Mouse (Mus musculus) small intestine, adult 2 months (tissue): ENCODE data around the gene 9230112D13Rik. TPM values are rescaled to one million over a fixed set of nuclear protein-coding genes. Genes with fewer than 3 reads are reported as not detected.

Experiments used
- H3K27ac ChIP-seq: fragments of 200-500 bp; 2 replicates; pipeline ENCODE4 v1.5.1; 2012; ENCODE audit warnings: low read depth, low read length, control low read depth, inconsistent platforms; ENCODE audit not compliant: insufficient read depth
- H3K27me3 ChIP-seq: fragments of 200-500 bp; 2 replicates; pipeline ENCODE4 v1.6.1; 2012; ENCODE audit warnings: mild to moderate bottlenecking, moderate library complexity, low read length, inconsistent platforms; ENCODE audit not compliant: control insufficient read depth, insufficient read depth
- H3K36me3 ChIP-seq: fragments of 200-500 bp; 2 replicates; pipeline ENCODE4 v1.6.1; 2012; ENCODE audit warnings: mild to moderate bottlenecking, low read length, control low read depth, inconsistent platforms; ENCODE audit not compliant: control insufficient read depth, insufficient read depth
- H3K4me1 ChIP-seq: fragments of 200-500 bp; 2 replicates; pipeline ENCODE4 v1.6.1; 2012; ENCODE audit warnings: low read length, inconsistent platforms, mixed read lengths; ENCODE audit not compliant: control insufficient read depth, insufficient read depth, insufficient read length
- H3K4me3 ChIP-seq: fragments of 200-500 bp; 2 replicates; pipeline ENCODE4 v1.5.1; 2012; ENCODE audit warnings: low read depth, mild to moderate bottlenecking, control low read depth, inconsistent platforms, low read length, moderate library complexity
- CTCF ChIP-seq: fragments of 200-500 bp; IDR thresholded peaks from 2 replicates; pipeline ENCODE4 v1.5.1; 2012; ENCODE audit warnings: low read depth, mild to moderate bottlenecking, control low read depth, inconsistent platforms, low read length, moderate library complexity, mixed read lengths; ENCODE audit not compliant: insufficient replicate concordance, insufficient read length; ENCODE audit errors: extremely low read depth
- POLR2A ChIP-seq: fragments of 200-500 bp; IDR thresholded peaks from 2 replicates; pipeline ENCODE4 v1.6.1; 2012; ENCODE audit warnings: low read depth, mild to moderate bottlenecking, control low read depth, inconsistent platforms, low read length, moderate library complexity
- WGBS: fragments of 180-500 bp; shearing (Covaris S2); methylation state at CpG from one replicate; pipeline ENCODE4 v1.1.7; 2018; 5-methylcytosine and 5-hydroxymethylcytosine counted together
- polyA plus RNA-seq: library from polyadenylated mRNA; depleted of rRNA; stranded (reverse); fragments of >200 nt; gene quantifications from 2 replicates; pipeline ENCODE4 v1.2.3, GENCODE M21; 2012; rRNA removed

9230112D13Rik gene
- not detected in 2 replicates for polyA plus RNA-seq

GRCm38 (mm10) chr14:34522701-34523100 is at the start of gene 9230112D13Rik:
Gene 9230112D13Rik (minus strand): TSS chr14:34522801.
- H3K4me1 ChIP-seq = peaks cover 8% of the 10 kb centered on the region
- H3K27me3 ChIP-seq = no peaks in the 10 kb centered on the region
- no peak for TF ChIP-seq CTCF
- TF ChIP-seq POLR2A = no peak
- 41% methylated on average over 8 of the region's 8 CpGs for WGBS
- H3K27ac ChIP-seq = no peak within 1 kb of the TSS
- no peaks in the 10 kb centered on the region for H3K36me3 ChIP-seq
- no peak within 1 kb of the TSS for H3K4me3 ChIP-seq

GRCm38 (mm10) chr14:34571610-34572387 is 49.2 kb upstream of the 9230112D13Rik start:
- peaks cover 4% of the 10 kb centered on the region; the same call in 1 of the 2 replicates for H3K4me1 ChIP-seq
- WGBS = 89% methylated on average over 17 of the region's 17 CpGs
- TF ChIP-seq CTCF = no peak
- TF ChIP-seq POLR2A = no peak
- no peak overlapping the region for H3K27ac ChIP-seq
- H3K36me3 ChIP-seq = peaks cover 6% of the 10 kb centered on the region; the same call in 1 of the 2 replicates
- no peaks in the 10 kb centered on the region for H3K27me3 ChIP-seq
- H3K4me3 ChIP-seq = no peak overlapping the region

- no peak for TF ChIP-seq CTCF
- TF ChIP-seq POLR2A = no peak
- H3K4me1 ChIP-seq = peaks cover 7% of the 10 kb centered on the region
Observed at GRCm38 (mm10) chr14:34570903-34571302, 48.3 kb upstream of the 9230112D13Rik start.

GRCm38 (mm10) chr14:34570294-34570693 is 47.7 kb upstream of the 9230112D13Rik start:
- TF ChIP-seq CTCF = peak; percentile 83; the same call in 1 of the 2 replicates
- TF ChIP-seq POLR2A = no peak
- no peaks in the 10 kb centered on the region for H3K36me3 ChIP-seq

More at GRCm38 (mm10) chr14:34570903-34571302, 48.3 kb upstream of the 9230112D13Rik start:
- Histone ChIP-seq H3K36me3 (0 out of 2 replicates have a peak, but pooled peaks cover 5% of the 10 kb centered on the region), H3K27ac (no peak overlapping the region), H3K4me3 (no peak overlapping the region), H3K27me3 (no peaks in the 10 kb centered on the region)
- WGBS = 83% methylated on average over 4 of the region's 4 CpGs

GRCm38 (mm10) chr14:34569534-34570194 is 47.1 kb upstream of the 9230112D13Rik start:
- Histone ChIP-seq H3K27me3 (no peaks in the 10 kb centered on the region), H3K36me3 (no peaks in the 10 kb centered on the region), H3K4me1 (peaks cover 7% of the 10 kb centered on the region), H3K4me3 (peak overlapping the region; percentile 35), H3K27ac (no peak overlapping the region)
- no peak for TF ChIP-seq POLR2A
- no peak for TF ChIP-seq CTCF
- WGBS = 28% methylated on average over 27 of the region's 27 CpGs

More at GRCm38 (mm10) chr14:34570294-34570693, 47.7 kb upstream of the 9230112D13Rik start:
- under 1% methylated on average over 6 of the region's 6 CpGs for WGBS
- H3K4me1 ChIP-seq = peaks cover 7% of the 10 kb centered on the region
- H3K27me3 ChIP-seq = no peaks in the 10 kb centered on the region
- no peak overlapping the region for H3K4me3 ChIP-seq
- H3K27ac ChIP-seq = no peak overlapping the region

GRCm38 (mm10) chr14:34568626-34569025 is 46.0 kb upstream of the 9230112D13Rik start:
- Histone ChIP-seq H3K36me3 (no peaks in the 10 kb centered on the region), H3K4me3 (no peak overlapping the region), H3K4me1 (peaks cover 7% of the 10 kb centered on the region), H3K27me3 (no peaks in the 10 kb centered on the region), H3K27ac (no peak overlapping the region)
- TF ChIP-seq POLR2A (no peak), CTCF (no peak)
- WGBS = 88% methylated on average over 4 of the region's 4 CpGs

- WGBS = 68% methylated on average over 5 of the region's 5 CpGs
- no peaks in the 10 kb centered on the region for H3K36me3 ChIP-seq
- no peak overlapping the region for H3K4me3 ChIP-seq
- peaks cover 2% of the 10 kb centered on the region; the same call in 1 of the 2 replicates for H3K4me1 ChIP-seq
- no peaks in the 10 kb centered on the region for H3K27me3 ChIP-seq
- no peak overlapping the region for H3K27ac ChIP-seq
- TF ChIP-seq CTCF (no peak), POLR2A (no peak)
Observed at GRCm38 (mm10) chr14:34567697-34568096, 45.1 kb upstream of the 9230112D13Rik start.
